Mouse (Mus musculus): ENCODE measurements around the gene Strn4.

The Strn4 gene

GRCm38 (mm10) chr7:16815351-16815941, at the start of gene Strn4:
Strn4 (plus strand) TSS chr7:16815889.
- DNase-seq = peak in 1 of 2 experiments; percentile 51

- DNase-seq = no peak
Observed at GRCm38 (mm10) chr7:16766443-16766842, 49.2 kb upstream of the Strn4 start.

- DNase-seq = peak; percentile 17 to 44
Observed at GRCm38 (mm10) chr7:16775888-16776287, 39.8 kb upstream of the Strn4 start.

- DNase-seq = peak; percentile 32 to 64
Observed at GRCm38 (mm10) chr7:16780076-16780475, 35.6 kb upstream of the Strn4 start.

GRCm38 (mm10) chr7:16780825-16781554, 34.7 kb upstream of the Strn4 start, which contains the start of gene Slc1a5:
Slc1a5 (plus strand) TSS chr7:16781340.
- peak; percentile 95 to 97 for DNase-seq

GRCm38 (mm10) chr7:16781555-16781815, 34.2 kb upstream of the Strn4 start:
- DNase-seq = no peak

GRCm38 (mm10) chr7:16781816-16782554, 33.7 kb upstream of the Strn4 start:
- DNase-seq = peak; percentile 50 to 67

- no peak for DNase-seq
Observed at GRCm38 (mm10) chr7:16782555-16783125, 33.0 kb upstream of the Strn4 start.

- peak in 1 of 2 experiments; percentile 29 for DNase-seq
Observed at GRCm38 (mm10) chr7:16783224-16783688, 32.4 kb upstream of the Strn4 start.

- DNase-seq = peak; percentile 75 to 85
Observed at GRCm38 (mm10) chr7:16783758-16784415, 31.8 kb upstream of the Strn4 start.

- peak; percentile 33 to 60 for DNase-seq
Observed at GRCm38 (mm10) chr7:16784498-16784976, 31.2 kb upstream of the Strn4 start.

GRCm38 (mm10) chr7:16785541-16786083, 30.1 kb upstream of the Strn4 start:
- DNase-seq = no peak

- DNase-seq = no peak
Observed at GRCm38 (mm10) chr7:16792316-16792715, 23.4 kb upstream of the Strn4 start.

- DNase-seq = no peak
Observed at GRCm38 (mm10) chr7:16793010-16793725, 22.5 kb upstream of the Strn4 start.

GRCm38 (mm10) chr7:16794886-16795285, 20.8 kb upstream of the Strn4 start:
- no peak for DNase-seq

GRCm38 (mm10) chr7:16804409-16805028, 11.2 kb upstream of the Strn4 start:
- peak in 1 of 2 experiments; percentile 28 for DNase-seq

GRCm38 (mm10) chr7:16807936-16808335, 7.8 kb upstream of the Strn4 start:
- DNase-seq = peak in 1 of 2 experiments; percentile 23

GRCm38 (mm10) chr7:16808647-16809046, 7.0 kb upstream of the Strn4 start:
- no peak for DNase-seq

- DNase-seq = peak; percentile 82 to 85
Observed at GRCm38 (mm10) chr7:16809739-16810138, 6.0 kb upstream of the Strn4 start.

- no peak for DNase-seq
Observed at GRCm38 (mm10) chr7:16810399-16810919, 5.2 kb upstream of the Strn4 start.

Data from kidney, postnatal 4 days (tissue).